Mouse (Mus musculus): ENCODE measurements around the gene Izumo1r. TPM values are rescaled to one million over a fixed set of nuclear protein-coding genes. Genes with fewer than 3 reads are reported as not detected.

The Izumo1r gene
- total RNA-seq (2014; fragmentation: Nextera tagmentation) (1.9 TPM in 1 of 2 replicates, not detected in the other), total RNA-seq (2017) (not detected in 2 replicates)

DNA sequence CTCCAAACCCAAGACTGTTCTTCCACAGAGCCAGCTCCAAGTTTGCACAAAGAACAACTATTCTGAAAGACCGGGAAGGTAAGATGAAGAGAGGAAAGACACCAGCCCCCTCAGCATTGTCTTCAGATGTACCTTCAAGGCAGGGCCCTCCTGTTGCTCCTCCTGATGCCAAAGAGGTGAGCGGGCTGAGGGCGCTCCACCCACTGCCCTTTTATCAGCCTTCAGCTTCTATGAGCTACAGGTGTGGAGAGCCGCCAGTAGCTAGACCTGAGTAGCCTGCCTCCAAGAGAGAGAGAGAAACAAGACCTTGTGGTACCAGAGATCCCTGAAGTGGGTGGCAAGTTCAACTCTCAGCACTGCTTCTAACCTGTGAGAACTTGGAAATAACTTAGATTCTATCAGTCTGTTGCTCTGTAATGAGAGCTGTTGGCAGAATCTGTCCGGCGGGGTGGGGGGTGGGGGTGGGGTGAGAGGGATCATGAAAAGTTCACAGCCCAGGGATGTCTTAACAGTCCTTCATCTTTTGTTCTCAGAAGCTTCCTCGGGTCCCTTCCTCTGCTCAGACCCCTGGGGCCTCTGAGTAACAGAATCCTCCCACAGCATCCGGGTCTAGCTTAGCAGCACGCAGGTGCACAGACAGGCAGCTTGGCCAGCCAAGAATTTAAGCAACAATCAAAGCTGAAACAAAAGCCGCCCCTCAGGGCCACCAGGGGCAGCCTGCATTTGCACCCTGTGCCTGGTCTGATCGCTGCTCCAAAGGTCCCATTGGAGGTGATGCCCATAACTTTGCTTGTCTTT lies at the start of gene Izumo1r:
Gene Izumo1r, minus strand, starts transcription at position 369 of the 798 bp plus-strand sequence.
- no peak for ATAC-seq (replicated peaks; ENCODE audit: low FRiP score, low TSS enrichment, poor library complexity, severe bottlenecking)

DNA sequence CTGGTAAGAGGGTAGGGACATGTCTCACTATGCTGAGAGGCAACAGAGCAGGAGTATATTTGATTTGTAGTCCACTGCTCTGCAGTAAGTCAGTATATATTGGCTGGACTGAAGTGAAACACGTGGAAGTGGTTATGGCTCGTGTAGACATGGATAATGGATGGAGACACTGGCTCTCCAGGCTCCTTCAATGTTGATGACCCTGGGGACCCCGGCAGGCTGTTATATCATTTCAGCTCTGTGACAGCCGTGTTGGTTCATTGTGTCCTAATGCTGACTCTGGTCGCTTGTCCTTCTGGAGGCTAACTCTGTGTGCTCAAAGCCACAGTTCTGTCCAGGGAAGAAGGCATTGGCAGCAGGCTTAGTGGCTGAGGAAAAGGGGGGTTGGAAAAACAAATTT lies 47.3 kb upstream of the Izumo1r start:
- no peak for ATAC-seq (replicated peaks; ENCODE audit: low FRiP score, low TSS enrichment, poor library complexity, severe bottlenecking)

DNA sequence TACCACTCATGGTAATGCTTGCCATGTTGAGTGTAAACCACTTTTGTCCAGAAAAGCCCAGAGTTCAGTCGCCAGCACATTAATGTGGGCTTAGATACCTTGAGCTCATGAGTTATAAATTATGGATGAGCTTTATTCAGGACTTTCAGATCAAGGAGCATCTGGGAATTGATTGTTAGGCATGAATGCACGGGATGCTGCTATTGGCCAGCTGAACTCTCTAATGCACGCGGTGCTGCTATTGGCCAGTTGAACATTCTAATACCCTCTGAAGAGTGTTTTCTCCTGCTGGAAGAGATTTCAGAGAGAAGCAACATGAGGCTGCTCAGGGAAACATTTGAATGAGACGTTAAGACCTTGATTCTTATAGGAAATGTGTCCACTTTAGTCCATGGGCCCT lies 45.1 kb upstream of the Izumo1r start:
- no peak for ATAC-seq (replicated peaks; ENCODE audit: low FRiP score, low TSS enrichment, poor library complexity, severe bottlenecking)

DNA sequence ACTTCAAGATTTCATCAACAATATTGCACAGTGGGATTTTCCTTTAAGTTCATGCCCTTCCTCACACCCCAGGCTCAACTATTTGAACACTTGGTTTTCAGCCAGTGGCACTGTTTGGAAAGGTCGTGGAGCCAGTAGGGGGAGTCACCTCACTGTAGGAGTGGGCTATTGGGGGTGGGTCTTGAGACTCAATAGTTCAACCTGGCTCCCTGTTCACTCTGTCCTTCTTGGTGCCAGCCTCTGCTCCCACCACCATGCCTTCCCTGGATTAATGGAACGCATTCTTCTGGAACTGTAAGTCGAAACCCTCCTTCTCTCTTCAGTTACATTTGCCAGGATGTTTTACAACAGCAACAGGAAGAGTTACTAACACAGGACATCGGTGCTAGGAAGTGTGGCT lies 42.9 kb upstream of the Izumo1r start:
- ATAC-seq (replicated peaks; ENCODE audit: low FRiP score, low TSS enrichment, poor library complexity, severe bottlenecking) = no peak

GRCm38 (mm10) chr9:14945919-14946318 lies 42.2 kb upstream of the Izumo1r start:
- ATAC-seq (replicated peaks; ENCODE audit: low FRiP score, low TSS enrichment, poor library complexity, severe bottlenecking) = no peak

DNA sequence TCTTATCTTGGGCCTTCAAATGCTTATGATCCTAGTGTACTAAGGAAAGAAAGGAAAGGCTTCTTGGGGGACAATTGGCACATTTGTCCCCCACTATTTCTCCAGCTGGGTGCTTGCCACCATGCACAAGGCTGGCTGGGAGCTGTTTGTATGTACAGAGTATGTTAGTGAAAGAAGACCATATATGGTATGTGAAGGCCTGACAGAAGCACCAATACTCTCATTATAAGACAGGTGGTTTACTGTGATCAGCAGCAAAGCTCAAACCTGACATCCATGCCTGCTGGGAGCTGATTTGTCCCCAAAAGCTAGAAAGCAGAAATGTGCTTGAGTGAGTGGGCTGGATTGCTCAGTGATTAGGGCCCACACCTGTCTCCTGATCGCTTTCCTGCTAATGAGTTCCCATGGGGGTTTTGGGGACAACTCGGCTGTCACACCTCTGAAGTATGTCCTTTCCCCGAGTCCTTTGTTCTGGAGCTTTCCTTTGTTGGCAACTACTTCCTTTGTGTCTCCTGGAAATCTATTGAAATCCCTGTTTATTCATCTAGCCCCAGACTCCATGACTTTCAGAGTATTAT lies 38.5 kb upstream of the Izumo1r start:
- ATAC-seq (replicated peaks; ENCODE audit: low FRiP score, low TSS enrichment, poor library complexity, severe bottlenecking) = no peak

- no peak for ATAC-seq (replicated peaks; ENCODE audit: low FRiP score, low TSS enrichment, poor library complexity, severe bottlenecking)
Observed at GRCm38 (mm10) chr9:14939610-14940009, 35.9 kb upstream of the Izumo1r start.

- ATAC-seq (replicated peaks; ENCODE audit: low FRiP score, low TSS enrichment, poor library complexity, severe bottlenecking) = no peak
Observed at GRCm38 (mm10) chr9:14937308-14937707, 33.6 kb upstream of the Izumo1r start.

DNA sequence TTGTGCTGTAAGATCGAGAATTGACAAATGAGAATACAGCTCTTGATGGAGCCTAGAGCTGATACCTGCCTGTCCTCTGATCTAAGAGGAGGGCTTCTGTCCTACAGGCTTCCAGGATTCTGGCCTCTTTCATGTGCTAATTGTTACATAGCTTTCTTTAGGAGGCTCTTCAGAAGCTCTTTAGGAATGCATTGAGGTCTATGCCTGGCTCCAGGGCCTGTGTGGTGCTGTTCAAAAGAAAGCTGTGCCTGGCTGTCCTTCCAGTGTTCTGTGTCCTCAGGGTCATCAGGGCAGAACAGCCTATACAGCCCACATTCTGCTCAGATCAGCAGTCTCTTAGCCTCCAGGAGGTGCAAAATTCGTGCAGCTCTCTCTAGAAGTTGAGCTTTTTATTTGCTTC lies 31.1 kb upstream of the Izumo1r start:
- ATAC-seq (replicated peaks; ENCODE audit: low FRiP score, low TSS enrichment, poor library complexity, severe bottlenecking) = no peak

- no peak for ATAC-seq (replicated peaks; ENCODE audit: low FRiP score, low TSS enrichment, poor library complexity, severe bottlenecking)
Observed at GRCm38 (mm10) chr9:14931943-14932342, 28.2 kb upstream of the Izumo1r start.

DNA sequence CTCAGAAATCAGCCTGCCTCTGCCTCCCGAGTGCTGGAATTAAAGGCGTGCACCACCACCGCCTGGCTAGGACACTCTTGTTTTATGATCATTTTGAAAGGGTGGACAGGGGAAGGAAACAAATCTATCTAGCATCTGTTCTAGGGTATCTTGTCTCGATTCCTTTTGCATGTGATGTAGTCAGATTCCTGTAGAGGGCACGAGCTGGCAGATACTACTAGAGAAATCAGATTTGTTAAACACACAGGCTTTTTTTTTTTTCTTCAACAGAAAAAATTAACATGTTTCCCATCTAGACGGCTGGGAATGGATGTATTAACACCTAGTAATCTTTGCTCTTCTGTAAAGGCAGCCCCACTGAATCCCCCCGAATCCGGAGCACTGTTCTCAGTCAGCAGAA lies 27.5 kb upstream of the Izumo1r start:
- no peak for ATAC-seq (replicated peaks; ENCODE audit: low FRiP score, low TSS enrichment, poor library complexity, severe bottlenecking)

DNA sequence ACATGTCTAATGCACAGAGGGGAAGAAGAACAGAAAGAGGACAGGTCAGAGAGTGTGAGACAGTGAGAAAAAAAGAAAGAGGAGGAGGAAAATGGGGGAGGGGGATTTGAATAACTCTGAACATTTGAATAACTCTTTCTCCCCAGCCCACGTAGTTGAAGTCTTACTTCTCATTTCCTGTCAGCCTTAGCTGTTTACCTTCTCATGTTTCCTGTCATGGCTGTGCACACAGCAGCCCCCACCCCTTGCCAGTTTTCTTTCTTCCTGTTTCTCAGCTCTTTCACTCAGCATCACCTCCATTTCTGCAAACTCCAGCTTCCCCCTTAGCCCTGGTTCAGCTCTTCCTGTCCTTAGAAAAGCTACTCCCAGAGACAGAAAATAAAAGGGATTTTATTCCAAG lies 22.8 kb upstream of the Izumo1r start:
- no peak for ATAC-seq (replicated peaks; ENCODE audit: low FRiP score, low TSS enrichment, poor library complexity, severe bottlenecking)

DNA sequence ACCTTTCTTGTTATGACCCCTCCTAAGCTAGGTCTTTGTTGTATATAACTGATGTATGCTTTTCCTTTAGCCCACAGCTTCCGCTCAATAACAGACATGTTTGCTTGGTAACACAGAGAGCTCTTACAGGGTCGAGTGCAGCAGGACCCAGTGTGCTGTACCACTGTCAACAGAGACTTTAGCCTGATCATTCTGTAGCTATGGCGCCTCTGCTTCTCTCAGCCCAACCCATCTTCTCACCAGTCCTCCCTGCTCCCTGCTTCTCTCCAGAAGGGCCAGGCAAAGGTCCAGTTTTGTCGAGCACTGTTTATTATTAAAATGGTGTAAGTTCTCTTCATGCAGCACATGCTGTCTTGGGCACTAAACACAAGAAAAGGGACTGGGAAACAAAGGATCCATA lies 19.9 kb upstream of the Izumo1r start:
- ATAC-seq (replicated peaks; ENCODE audit: low FRiP score, low TSS enrichment, poor library complexity, severe bottlenecking) = no peak

GRCm38 (mm10) chr9:14921971-14922560 lies 18.3 kb upstream of the Izumo1r start:
- no peak for ATAC-seq (replicated peaks; ENCODE audit: low FRiP score, low TSS enrichment, poor library complexity, severe bottlenecking)

DNA sequence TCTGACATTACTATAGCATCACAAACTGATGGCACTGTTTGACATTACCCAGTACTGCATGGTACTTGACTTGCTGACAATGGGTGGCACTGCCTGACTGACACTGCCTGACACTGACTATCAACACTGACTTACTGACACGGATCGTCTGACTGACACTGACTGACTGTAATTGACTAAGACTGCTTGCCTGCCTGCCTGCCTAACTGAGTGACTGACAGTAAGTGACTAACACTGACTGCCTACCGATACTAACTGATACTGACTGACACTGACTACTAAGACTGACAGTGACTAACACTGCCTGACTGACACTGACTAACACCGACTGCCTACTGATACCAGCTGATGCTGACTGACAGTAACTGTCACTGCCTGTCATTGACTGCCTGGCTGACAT lies 17.5 kb upstream of the Izumo1r start:
- 0 out of 2 replicates have a peak, but pooled peaks have one; percentile 30 for ATAC-seq (replicated peaks; ENCODE audit: low FRiP score, low TSS enrichment, poor library complexity, severe bottlenecking)

DNA sequence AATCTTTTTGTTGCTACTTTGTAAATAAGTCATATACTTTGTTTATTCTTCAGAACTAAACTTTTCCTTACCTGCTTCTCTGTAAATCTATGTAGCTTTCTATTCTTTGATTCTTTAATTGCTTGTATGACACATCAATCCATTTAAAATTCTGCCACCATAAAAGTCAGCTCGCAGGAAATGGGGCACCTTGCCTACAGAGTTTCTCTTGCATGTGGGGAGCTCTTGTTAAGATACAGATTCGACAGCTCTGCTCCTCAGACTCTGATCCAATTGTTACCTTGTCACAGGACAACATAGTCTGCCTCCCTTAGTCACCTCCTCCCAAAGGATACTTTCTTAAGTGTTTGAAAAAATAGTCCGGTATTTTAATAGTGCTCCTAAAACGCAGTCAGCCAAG lies 16.9 kb upstream of the Izumo1r start:
- no peak for ATAC-seq (replicated peaks; ENCODE audit: low FRiP score, low TSS enrichment, poor library complexity, severe bottlenecking)

- no peak for ATAC-seq (replicated peaks; ENCODE audit: low FRiP score, low TSS enrichment, poor library complexity, severe bottlenecking)
Observed at GRCm38 (mm10) chr9:14918825-14919668, 15.3 kb upstream of the Izumo1r start.

- ATAC-seq (replicated peaks; ENCODE audit: low FRiP score, low TSS enrichment, poor library complexity, severe bottlenecking) = no peak
Observed at GRCm38 (mm10) chr9:14917661-14918060, 13.9 kb upstream of the Izumo1r start.

DNA sequence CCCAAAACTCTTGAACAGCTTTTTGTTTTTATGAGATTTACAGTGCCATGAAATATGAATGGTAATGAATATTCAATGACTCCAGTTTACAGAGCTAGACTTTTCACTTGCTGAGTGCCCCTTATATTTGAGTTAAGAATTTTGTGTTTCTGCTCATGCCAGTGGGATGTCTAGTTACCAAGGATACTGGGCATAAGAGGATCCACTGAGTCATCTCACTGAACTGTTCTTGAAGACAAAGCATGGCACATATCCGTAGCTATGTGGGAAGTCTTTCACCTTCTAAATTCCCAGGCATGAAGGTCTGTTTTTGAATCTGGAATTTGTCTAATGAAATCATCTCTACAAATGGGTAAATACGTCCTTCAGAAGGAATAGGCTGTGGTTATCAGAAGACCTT lies 8.3 kb upstream of the Izumo1r start:
- ATAC-seq (replicated peaks; ENCODE audit: low FRiP score, low TSS enrichment, poor library complexity, severe bottlenecking) = no peak

DNA sequence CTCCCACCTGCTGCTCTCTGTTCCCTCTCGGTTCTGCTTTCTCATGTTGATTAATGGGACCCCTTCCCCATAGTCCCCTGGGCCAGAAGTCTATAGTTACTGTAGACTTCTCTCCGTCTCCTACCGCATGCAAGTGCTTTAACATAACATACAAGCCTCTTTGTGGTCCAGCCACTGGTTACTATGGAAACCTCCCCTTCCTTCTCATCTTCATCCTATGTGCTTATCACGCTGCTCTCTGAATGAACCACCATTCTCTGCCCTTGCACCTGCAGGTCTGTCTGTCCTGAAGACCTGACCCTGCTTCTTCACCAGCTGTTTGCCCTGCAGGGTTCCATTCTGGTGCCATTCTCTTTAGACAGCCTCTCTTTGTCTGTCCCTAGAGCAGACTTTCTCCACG lies 6.2 kb upstream of the Izumo1r start:
- ATAC-seq (replicated peaks; ENCODE audit: low FRiP score, low TSS enrichment, poor library complexity, severe bottlenecking) = no peak

Measured in megakaryocyte-erythroid progenitor cell, adult 5-6 weeks (primary cell).